Mouse (Mus musculus) intestine, postnatal 0 days (tissue): ENCODE data around the gene Nrn1. TPM values are rescaled to one million over a fixed set of nuclear protein-coding genes. Genes with fewer than 3 reads are reported as not detected.

ENCODE experiments used
- ATAC-seq: fragments of 200-750 bp; cut with Nextera tagmentation; 2 replicates; pipeline ENCODE4 v1.8.0; 2017; ENCODE audit warnings: mild to moderate bottlenecking, moderate TSS enrichment, moderate library complexity
- H3K27ac ChIP-seq: fragments of 300-500 bp; sonication (generic); 2 replicates; pipeline ENCODE4 v1.5.1; 2014; ENCODE audit warnings: mild to moderate bottlenecking, low read depth, low read length, moderate library complexity
- H3K27me3 ChIP-seq: fragments of 300-500 bp; sonication (generic); replicated peaks from 2 replicates; pipeline ENCODE4 v1.6.1; 2014; ENCODE audit warnings: low read length, mixed read lengths; ENCODE audit not compliant: control insufficient read depth, insufficient read depth
- H3K36me3 ChIP-seq: fragments of 300-500 bp; sonication (generic); 2 replicates; pipeline ENCODE4 v1.6.1; 2014; ENCODE audit warnings: mild to moderate bottlenecking, moderate library complexity; ENCODE audit not compliant: control insufficient read depth, insufficient read depth
- H3K4me1 ChIP-seq: fragments of 300-500 bp; sonication (generic); replicated peaks from 2 replicates; pipeline ENCODE4 v1.6.1; 2014; ENCODE audit warnings: antibody characterized with exemption, low read length, mixed read lengths; ENCODE audit not compliant: control insufficient read depth, insufficient read depth
- H3K4me2 ChIP-seq: fragments of 300-500 bp; sonication (generic); replicated peaks from 2 replicates; pipeline ENCODE4 v1.6.1; 2014; ENCODE audit warnings: low read depth, mild to moderate bottlenecking, moderate library complexity
- H3K4me3 ChIP-seq: fragments of 300-500 bp; sonication (generic); 2 replicates; pipeline ENCODE4 v1.5.1; 2014; ENCODE audit warnings: low read depth, low read length
- H3K9ac ChIP-seq: fragments of 300-500 bp; sonication (generic); 2 replicates; pipeline ENCODE4 v1.6.1; 2014; ENCODE audit warnings: mild to moderate bottlenecking, low read depth, low read length
- H3K9me3 ChIP-seq: fragments of 300-500 bp; sonication (generic); 2 replicates; pipeline ENCODE4 v1.6.1; 2016; ENCODE audit warnings: mixed run types; ENCODE audit not compliant: control insufficient read depth
- CTCF ChIP-seq: sonication (generic); IDR thresholded peaks from 2 replicates; pipeline ENCODE4 v1.5.1; 2016; ENCODE audit warnings: low read depth, mild to moderate bottlenecking, control low read depth, antibody characterized with exemption, moderate library complexity
- WGBS: fragments of 180-500 bp; shearing (Covaris S2); extraction: QIAGEN DNeasy Blood & Tissue Kit; methylation state at CpG from one replicate; pipeline ENCODE4 v1.1.7; 2014; 5-methylcytosine and 5-hydroxymethylcytosine counted together
- polyA plus RNA-seq: library from polyadenylated mRNA; unstranded; fragments of >200 nt; fragmentation: Nextera tagmentation; extraction: Ambion mirVana; gene quantifications from 2 replicates; pipeline ENCODE4 v1.2.1, GENCODE M21; 2015

Nrn1 gene
- polyA plus RNA-seq, 1 experiment from 2014 or later = 77.8 TPM

DNA sequence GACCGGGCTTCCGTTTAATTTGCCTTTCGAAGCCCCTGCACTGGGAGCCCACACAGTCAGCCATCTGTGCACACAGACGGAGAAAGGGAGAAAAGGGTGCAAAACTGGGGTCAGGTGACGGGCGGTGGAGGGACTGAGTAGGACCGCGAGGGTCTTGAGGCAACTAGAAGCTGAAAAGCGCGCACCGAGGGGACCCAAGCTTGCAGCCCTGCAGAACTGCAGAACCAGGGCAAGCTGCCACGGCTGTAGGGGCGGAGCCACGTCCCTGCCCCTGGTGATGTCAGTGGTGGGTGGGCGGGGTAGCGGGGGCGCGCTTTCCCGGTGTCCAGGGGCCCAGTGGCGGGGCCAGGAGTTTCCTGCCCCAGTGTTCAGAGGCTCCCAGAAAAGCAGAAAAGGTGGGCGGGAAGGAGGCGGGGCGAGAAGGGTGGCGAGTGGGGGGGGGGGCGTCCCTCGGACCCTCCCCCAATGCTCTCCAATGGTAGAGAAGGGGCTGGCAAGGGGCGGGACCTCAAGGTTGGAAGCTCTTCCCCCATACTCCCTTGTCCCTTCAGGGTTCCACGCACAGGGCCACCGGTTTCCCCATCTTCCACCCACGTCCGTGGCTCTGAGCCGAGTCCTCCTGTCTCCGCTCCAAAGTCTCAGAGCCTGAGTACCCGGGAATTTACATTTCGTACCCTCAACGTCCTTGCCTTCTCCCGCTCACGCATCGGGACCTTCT, 1.1 kb upstream of the Nrn1 start:
- ATAC-seq = peak; percentile 86

DNA sequence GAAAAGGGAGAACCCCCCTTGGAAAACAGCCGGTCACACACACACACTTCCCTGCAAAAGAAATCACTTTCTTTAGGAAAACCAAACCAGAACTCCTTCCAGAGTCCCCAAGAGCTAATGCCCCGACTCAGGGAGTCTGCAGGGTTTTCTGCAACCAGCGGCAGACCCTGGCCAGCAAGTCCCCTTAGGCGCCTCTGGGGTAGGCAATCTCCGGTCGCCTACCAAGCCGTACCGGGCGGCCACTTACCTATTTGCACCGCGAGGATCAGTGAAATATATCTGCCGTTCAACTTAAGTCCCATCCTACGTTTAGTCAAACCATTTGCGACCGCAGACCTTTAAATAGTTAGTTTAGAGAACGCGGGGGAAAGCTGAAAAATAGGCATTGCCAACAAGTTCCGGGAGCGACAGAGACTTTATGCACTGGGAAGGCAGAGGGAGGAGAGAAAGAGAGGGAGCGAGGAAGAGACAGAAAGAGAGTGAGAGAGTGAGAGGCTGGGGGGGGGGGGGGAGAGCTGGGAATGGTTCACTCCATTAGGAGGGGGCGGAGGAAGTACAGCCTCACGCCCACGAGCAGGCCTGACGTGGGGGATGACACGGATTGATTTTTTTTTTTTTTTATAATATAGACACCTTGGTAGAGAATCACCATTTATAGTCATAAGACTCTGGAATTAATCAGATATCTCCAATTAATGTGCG, 791 bp downstream of the Nrn1 start:
- 0 out of 2 replicates have a peak, but pooled peaks have one; percentile 17 for ATAC-seq
- peak overlapping the region; percentile 76 for H3K27ac ChIP-seq
- H3K4me1 ChIP-seq = no peaks in the 10 kb centered on the region
- H3K27me3 ChIP-seq = peaks cover 36% of the 10 kb centered on the region
- peak overlapping the region; percentile 85 for H3K4me2 ChIP-seq
- H3K36me3 ChIP-seq = no peaks in the 10 kb centered on the region
- H3K9ac ChIP-seq = peak overlapping the region; percentile 51
- H3K4me3 ChIP-seq = peak overlapping the region; percentile 56
- TF ChIP-seq CTCF = no peak
- WGBS = 1% methylated on average over 26 of the region's 26 CpGs
- H3K9me3 ChIP-seq = no peaks in the 10 kb centered on the region

More for the DNA sequence above, 1.1 kb upstream of the Nrn1 start:
- Histone ChIP-seq H3K4me3 (peak overlapping the region; percentile 56), H3K27ac (0 out of 2 replicates have a peak overlapping the region, but pooled peaks have one; percentile 9), H3K9ac (peak overlapping the region; percentile 38; the same call in 1 of the 2 replicates), H3K4me2 (peak overlapping the region; percentile 85), H3K4me1 (no peaks in the 10 kb centered on the region), H3K9me3 (no peaks in the 10 kb centered on the region), H3K36me3 (no peaks in the 10 kb centered on the region), H3K27me3 (peaks cover 22% of the 10 kb centered on the region)
- under 1% methylated on average over 36 of the region's 39 CpGs for WGBS
- no peak for TF ChIP-seq CTCF

DNA sequence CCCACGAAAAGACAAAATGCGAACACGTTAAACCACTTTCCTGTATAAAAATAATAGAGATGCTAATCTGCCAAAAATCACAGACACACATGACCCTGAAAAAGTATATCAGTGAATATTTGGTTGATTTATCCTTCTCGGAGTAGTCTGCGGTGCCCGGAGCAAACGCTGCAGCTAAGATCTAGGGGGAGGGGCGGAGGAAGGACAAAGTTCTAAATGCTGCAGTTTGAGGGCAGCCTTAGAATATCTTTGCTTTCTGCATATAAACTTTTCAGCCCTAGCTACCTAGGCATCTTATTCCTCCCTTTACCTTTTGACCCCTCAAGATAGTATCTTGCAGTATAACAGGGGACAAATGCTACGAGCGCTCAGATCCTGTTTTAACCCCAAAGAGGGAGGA, 1.4 kb downstream of the Nrn1 start:
- Histone ChIP-seq H3K9me3 (no peaks in the 10 kb centered on the region), H3K4me3 (peak overlapping the region; percentile 56), H3K4me2 (peak overlapping the region; percentile 85), H3K36me3 (no peaks in the 10 kb centered on the region; the same call in 1 of the 2 replicates), H3K4me1 (no peaks in the 10 kb centered on the region), H3K27me3 (peaks cover 40% of the 10 kb centered on the region), H3K9ac (peak overlapping the region; percentile 51), H3K27ac (peak overlapping the region; percentile 68; the same call in 1 of the 2 replicates)
- no peak for TF ChIP-seq CTCF
- ATAC-seq = no peak
- WGBS = 3% methylated on average over 10 of the region's 10 CpGs

GRCm38 (mm10) chr13:36732891-36733490, 1.9 kb downstream of the Nrn1 start:
- no peak for TF ChIP-seq CTCF
- H3K4me1 ChIP-seq = no peaks in the 10 kb centered on the region
- peaks cover 44% of the 10 kb centered on the region for H3K27me3 ChIP-seq
- no peaks in the 10 kb centered on the region; the same call in 1 of the 2 replicates for H3K36me3 ChIP-seq
- H3K27ac ChIP-seq = no peak overlapping the region
- H3K9ac ChIP-seq = 0 out of 2 replicates have a peak overlapping the region, but pooled peaks have one; percentile 51
- 12% methylated on average over 6 of the region's 6 CpGs for WGBS
- H3K4me3 ChIP-seq = peak overlapping the region; percentile 56
- ATAC-seq = no peak
- H3K9me3 ChIP-seq = no peaks in the 10 kb centered on the region
- H3K4me2 ChIP-seq = peak overlapping the region; percentile 85

DNA sequence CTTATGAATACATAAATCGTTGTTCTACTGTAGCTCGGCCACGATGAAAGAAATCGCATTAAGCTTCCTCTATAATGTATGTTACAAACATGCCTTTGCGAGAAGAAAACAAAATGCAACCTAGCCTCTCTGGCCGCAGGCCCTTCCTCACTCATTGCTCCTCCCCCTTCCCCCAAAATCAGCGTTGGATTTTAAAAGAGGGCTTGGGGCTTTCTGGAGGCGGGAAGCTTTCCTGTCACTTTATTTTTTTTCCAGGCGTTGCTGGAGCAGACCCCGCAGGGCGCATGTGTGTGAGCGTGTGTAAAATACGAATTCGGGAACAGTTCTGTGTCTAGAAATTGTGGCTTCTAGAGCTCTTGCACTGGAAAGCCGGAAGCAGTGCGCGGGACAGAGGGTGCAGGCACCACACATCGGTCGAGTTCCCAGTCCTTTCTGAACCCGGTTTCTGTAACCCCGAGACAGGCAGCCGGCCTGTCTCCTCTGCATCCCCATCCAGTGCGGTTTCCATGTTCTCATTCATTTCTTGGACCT, 2.9 kb downstream of the Nrn1 start:
- Histone ChIP-seq H3K4me3 (peak overlapping the region; percentile 56), H3K36me3 (no peaks in the 10 kb centered on the region; the same call in 1 of the 2 replicates), H3K9ac (peak overlapping the region; percentile 40)

More for the DNA sequence above, 2.9 kb downstream of the Nrn1 start:
- ATAC-seq = no peak
- WGBS = under 1% methylated on average over 23 of the region's 23 CpGs
- Histone ChIP-seq H3K4me1 (no peaks in the 10 kb centered on the region), H3K4me2 (peak overlapping the region; percentile 85), H3K9me3 (no peaks in the 10 kb centered on the region), H3K27me3 (peaks cover 47% of the 10 kb centered on the region), H3K27ac (peak overlapping the region; percentile 68; the same call in 1 of the 2 replicates)
- TF ChIP-seq CTCF = no peak
